Mouse (Mus musculus): ENCODE measurements around the gene Prph2.

DNA sequence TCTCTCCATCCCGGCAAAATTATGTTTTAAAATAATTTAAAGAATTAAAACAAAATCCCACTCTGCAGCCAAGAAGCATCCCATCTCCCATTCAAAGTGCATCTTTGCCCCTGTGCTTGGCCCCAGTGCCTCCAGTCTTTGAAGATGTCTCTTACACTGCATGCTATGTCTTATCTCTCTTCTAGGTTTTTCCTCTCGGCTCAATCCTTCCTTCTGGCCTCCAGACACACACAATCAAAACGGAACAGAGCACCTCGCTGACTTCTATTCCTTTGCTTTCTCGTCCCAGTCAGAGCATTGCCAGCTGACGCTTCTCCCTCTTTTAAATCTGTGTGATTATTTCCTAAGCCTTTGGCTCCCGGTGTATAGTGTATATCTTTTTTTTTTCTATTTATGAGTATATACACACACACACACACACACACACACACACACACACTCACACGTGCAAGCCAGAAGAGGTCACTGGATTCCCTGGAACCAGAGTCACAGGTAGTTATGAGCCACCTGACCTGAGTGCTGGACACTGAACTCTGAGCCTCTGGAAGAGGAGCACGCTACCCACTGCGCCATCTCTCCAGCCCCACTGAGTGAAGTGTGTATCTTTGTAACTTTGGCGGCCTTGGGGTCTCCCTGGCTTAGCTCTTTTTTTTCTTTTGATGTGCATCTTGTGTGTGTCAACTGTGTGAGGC, 24.9 kb upstream of the Prph2 start:
- no peak for TF ChIP-seq CTCF (IDR thresholded peaks at IDR 0.05; ENCODE audit: low read depth, low read length)
- no peak for TF ChIP-seq EP300 (IDR thresholded peaks at IDR 0.05; ENCODE audit: insufficient read depth, low read depth, low read length)
- TF ChIP-seq POLR2A (IDR thresholded peaks at IDR 0.05; ENCODE audit: insufficient read depth, low read length): no peak
